Mouse (Mus musculus): ENCODE measurements at regions not wholly inside any gene's neighbourhood (a gene's known extent, or its start where the extent isn't known, plus 50 kb on each side); places are given as distances from the start of the nearest gene placed in this dataset.

DNA sequence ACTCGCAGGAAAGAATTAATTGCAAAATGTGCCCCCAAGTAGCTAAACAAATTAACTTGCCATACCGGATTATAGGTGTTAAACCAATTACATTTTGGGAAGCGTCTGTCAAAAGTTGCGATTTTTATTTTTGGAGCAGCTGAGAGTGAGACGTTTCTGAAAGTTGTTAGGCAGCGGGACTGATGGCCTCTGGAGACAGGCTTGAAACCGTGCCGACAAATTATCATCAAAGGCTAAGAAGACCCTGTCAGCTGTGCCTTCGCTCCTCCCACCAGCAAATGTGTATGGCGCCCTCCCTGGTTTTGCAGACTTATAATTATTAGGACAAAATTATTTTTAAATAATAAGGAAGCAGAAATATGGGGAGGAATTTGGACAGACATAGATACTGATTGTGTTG is 161.5 kb upstream of the Zfp64 start:
- Histone ChIP-seq H3K36me3 (ENCODE audit: control insufficient read depth, insufficient read depth, low read length) (no peaks in the 10 kb centered on the region), H3K4me3 (ENCODE audit: low read length) (no peak overlapping the region), H3K9me3 (ENCODE audit: control insufficient read depth, low read length) (0 out of 2 replicates have a peak, but pooled peaks cover 2% of the 10 kb centered on the region), H3K27ac (ENCODE audit: low read length) (no peak overlapping the region), H3K27me3 (ENCODE audit: control insufficient read depth, insufficient read depth, low read depth, low read length) (no peaks in the 10 kb centered on the region), H3K9ac (ENCODE audit: low read length) (no peak overlapping the region), H3K4me1 (replicated peaks; ENCODE audit: control insufficient read depth, insufficient read depth, low read length) (no peaks in the 10 kb centered on the region), H3K4me2 (ENCODE audit: low read depth, low read length) (no peak overlapping the region)
- no peak for ATAC-seq (ENCODE audit: low read depth)
- 41% methylated on average over 10 of the region's 10 CpGs for WGBS

DNA sequence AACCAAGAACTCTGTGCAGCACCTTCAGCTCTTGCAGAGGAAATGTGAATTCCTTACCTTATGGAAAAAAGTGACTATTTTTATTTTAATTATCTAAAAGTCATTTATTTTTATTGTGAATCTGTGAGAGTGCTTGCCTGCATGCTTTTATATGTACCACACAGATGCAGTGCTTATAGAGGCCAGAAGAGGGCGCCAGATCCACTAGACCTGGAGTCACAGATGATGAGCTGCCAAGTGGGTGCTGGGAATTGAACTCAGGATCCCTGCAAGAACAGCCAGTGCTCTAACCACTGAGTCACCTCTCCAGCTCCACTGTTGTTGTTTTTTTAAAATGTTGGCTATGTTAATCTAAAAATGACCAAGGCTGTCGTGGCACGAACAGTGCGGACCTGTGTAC is 153.7 kb upstream of the Zfp64 start:
- Histone ChIP-seq H3K27me3 (ENCODE audit: control insufficient read depth, insufficient read depth, low read depth, low read length) (no peaks in the 10 kb centered on the region), H3K9ac (ENCODE audit: low read length) (no peak overlapping the region), H3K4me3 (ENCODE audit: low read length) (no peak overlapping the region), H3K27ac (ENCODE audit: low read length) (no peak overlapping the region), H3K9me3 (ENCODE audit: control insufficient read depth, low read length) (0 out of 2 replicates have a peak, but pooled peaks cover 6% of the 10 kb centered on the region), H3K36me3 (ENCODE audit: control insufficient read depth, insufficient read depth, low read length) (no peaks in the 10 kb centered on the region), H3K4me1 (replicated peaks; ENCODE audit: control insufficient read depth, insufficient read depth, low read length) (no peaks in the 10 kb centered on the region), H3K4me2 (ENCODE audit: low read depth, low read length) (no peak overlapping the region)
- WGBS: 77% methylated on average over 4 of the region's 4 CpGs
- no peak for ATAC-seq (ENCODE audit: low read depth)

DNA sequence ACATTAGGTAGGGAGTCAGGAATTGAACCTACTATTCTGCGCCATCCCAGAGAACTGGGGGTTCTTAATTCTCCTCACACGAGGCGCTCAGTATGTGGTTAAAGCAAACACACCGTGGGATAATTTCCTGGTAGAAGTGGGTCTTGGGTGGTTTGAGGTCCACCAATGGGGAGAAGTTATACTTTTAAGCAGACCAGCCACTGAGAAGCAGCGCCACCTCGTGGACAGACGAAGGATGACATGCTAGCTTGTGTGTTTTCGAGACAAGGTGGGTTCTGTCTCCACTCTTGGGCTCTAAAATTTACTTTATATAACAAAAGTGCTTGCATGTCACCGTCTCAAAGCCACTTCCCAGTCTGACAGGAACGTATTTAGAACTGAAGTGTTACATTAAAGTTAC is 152.7 kb upstream of the Zfp64 start:
- no peaks in the 10 kb centered on the region for H3K4me1 ChIP-seq (replicated peaks; ENCODE audit: control insufficient read depth, insufficient read depth, low read length)
- no peaks in the 10 kb centered on the region for H3K27me3 ChIP-seq (ENCODE audit: control insufficient read depth, insufficient read depth, low read depth, low read length)
- H3K9ac ChIP-seq (ENCODE audit: low read length): no peak overlapping the region
- H3K9me3 ChIP-seq (ENCODE audit: control insufficient read depth, low read length): 0 out of 2 replicates have a peak, but pooled peaks cover 6% of the 10 kb centered on the region
- 28% methylated on average over 10 of the region's 10 CpGs for WGBS
- no peak overlapping the region for H3K4me3 ChIP-seq (ENCODE audit: low read length)
- no peak overlapping the region for H3K27ac ChIP-seq (ENCODE audit: low read length)
- no peaks in the 10 kb centered on the region for H3K36me3 ChIP-seq (ENCODE audit: control insufficient read depth, insufficient read depth, low read length)
- H3K4me2 ChIP-seq (ENCODE audit: low read depth, low read length): no peak overlapping the region
- ATAC-seq (ENCODE audit: low read depth): no peak

DNA sequence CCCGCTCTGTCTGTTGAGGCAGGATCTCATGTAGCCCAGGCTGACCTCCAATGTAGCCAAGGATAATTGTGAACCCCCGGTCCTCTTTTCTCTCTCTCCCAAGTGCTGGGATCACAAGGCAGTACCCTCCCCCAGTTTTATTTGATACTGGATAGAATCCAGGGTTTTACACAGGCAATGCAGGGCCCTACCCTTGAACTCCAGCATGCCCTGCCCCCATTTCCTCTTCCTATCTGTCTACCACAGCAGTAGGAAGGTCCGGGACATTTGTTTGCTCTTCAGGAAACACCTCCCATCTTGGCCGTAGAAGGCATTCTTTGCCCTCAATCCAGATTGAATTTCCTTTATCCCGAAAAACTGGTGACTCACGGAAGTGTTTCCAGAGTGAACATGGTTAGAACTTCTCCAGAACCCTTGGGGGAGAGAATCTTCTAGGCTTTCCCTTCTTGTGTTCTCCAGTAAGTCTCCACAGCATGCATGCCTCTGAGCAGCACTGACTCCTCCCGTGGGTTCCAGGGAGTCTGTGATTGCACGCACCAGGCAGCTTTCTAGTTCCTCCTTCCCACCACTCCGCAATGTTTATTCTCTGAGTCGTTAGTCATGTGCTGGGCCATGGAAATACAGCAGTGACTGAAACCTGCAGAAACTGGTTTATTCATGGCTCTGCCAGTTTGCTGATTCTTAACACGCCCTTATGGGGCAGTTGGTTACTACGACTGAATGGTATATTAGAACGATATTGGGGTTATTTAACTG is 146.3 kb upstream of the Zfp64 start:
- 70% methylated on average over 13 of the region's 13 CpGs for WGBS
- H3K36me3 ChIP-seq (ENCODE audit: control insufficient read depth, insufficient read depth, low read length): no peaks in the 10 kb centered on the region
- H3K27ac ChIP-seq (ENCODE audit: low read length): no peak overlapping the region
- no peaks in the 10 kb centered on the region for H3K4me1 ChIP-seq (replicated peaks; ENCODE audit: control insufficient read depth, insufficient read depth, low read length)
- H3K4me2 ChIP-seq (ENCODE audit: low read depth, low read length): no peak overlapping the region
- ATAC-seq (ENCODE audit: low read depth): no peak
- no peaks in the 10 kb centered on the region for H3K27me3 ChIP-seq (ENCODE audit: control insufficient read depth, insufficient read depth, low read depth, low read length)
- H3K4me3 ChIP-seq (ENCODE audit: low read length): no peak overlapping the region
- H3K9ac ChIP-seq (ENCODE audit: low read length): no peak overlapping the region
- H3K9me3 ChIP-seq (ENCODE audit: control insufficient read depth, low read length): no peaks in the 10 kb centered on the region

DNA sequence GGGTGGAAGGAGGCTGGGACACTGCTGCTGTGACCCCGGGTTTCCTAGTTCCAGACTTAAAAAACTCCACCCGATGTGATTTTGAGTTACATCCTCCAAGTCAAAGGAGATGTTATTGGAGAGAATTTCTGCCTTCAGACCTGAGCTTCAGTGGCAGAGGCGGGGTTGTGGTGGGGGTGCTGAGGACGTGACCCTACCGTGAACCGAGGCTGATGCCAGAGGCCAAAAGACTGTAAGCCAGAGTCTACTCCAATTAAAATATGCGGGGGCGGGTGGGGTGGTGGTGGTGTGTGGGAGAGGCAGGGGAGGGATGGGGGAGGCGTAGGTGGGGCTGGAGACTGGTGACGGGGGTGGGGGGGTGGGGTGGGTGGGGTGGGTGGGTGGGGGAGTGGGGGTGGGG is 145.1 kb upstream of the Zfp64 start:
- Histone ChIP-seq H3K9me3 (ENCODE audit: control insufficient read depth, low read length) (no peaks in the 10 kb centered on the region), H3K27me3 (ENCODE audit: control insufficient read depth, insufficient read depth, low read depth, low read length) (no peaks in the 10 kb centered on the region), H3K9ac (ENCODE audit: low read length) (no peak overlapping the region), H3K4me2 (ENCODE audit: low read depth, low read length) (no peak overlapping the region), H3K4me3 (ENCODE audit: low read length) (no peak overlapping the region), H3K36me3 (ENCODE audit: control insufficient read depth, insufficient read depth, low read length) (no peaks in the 10 kb centered on the region), H3K27ac (ENCODE audit: low read length) (no peak overlapping the region), H3K4me1 (replicated peaks; ENCODE audit: control insufficient read depth, insufficient read depth, low read length) (peaks cover 4% of the 10 kb centered on the region; the same call in 1 of the 2 replicates)
- 89% methylated on average over 8 of the region's 10 CpGs for WGBS
- no peak for ATAC-seq (ENCODE audit: low read depth)

DNA sequence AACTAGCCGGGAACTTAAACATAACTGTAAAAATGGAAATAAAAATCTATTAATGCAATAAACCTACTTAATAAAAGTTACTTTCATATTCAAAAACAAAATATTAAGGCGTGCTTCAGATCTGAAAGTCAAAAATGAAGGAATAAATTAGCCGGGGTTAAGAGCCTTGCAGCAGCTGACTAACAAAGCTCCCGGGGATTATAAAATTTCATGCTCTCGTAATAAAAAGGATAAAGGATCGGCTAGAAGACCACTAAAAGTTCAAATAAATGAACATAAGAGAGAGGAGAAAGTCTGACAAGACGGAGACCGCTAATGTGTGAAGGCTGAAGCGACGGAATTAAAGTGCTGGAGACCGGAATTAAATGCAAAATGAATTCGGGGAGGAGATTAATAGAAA is 144.3 kb upstream of the Zfp64 start:
- Histone ChIP-seq H3K4me1 (replicated peaks; ENCODE audit: control insufficient read depth, insufficient read depth, low read length) (peaks cover 4% of the 10 kb centered on the region; the same call in 1 of the 2 replicates), H3K4me2 (ENCODE audit: low read depth, low read length) (no peak overlapping the region), H3K36me3 (ENCODE audit: control insufficient read depth, insufficient read depth, low read length) (no peaks in the 10 kb centered on the region), H3K27me3 (ENCODE audit: control insufficient read depth, insufficient read depth, low read depth, low read length) (no peaks in the 10 kb centered on the region), H3K27ac (ENCODE audit: low read length) (no peak overlapping the region), H3K4me3 (ENCODE audit: low read length) (no peak overlapping the region), H3K9me3 (ENCODE audit: control insufficient read depth, low read length) (no peaks in the 10 kb centered on the region), H3K9ac (ENCODE audit: low read length) (no peak overlapping the region)
- WGBS: 89% methylated on average over 12 of the region's 12 CpGs
- no peak for ATAC-seq (ENCODE audit: low read depth)

DNA sequence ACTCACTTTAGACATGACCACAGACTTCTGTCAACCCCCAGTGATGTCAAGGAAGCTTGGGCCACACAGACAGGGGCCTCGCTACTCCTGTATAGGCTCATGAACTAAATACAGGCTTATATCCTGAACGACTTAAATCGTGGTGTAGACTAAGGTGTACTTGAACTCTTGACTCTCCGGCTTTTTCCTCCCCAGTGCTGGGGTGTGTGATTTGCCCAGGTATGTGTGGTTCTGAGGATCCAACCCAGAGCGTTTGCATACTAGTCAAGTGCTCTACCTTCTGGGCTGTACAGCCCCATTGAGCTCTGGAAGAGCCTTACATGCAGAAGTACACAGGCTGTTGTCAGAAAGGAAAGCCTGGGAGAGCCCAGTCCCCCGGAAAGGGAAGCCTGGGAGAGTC is 143.2 kb upstream of the Zfp64 start:
- Histone ChIP-seq H3K4me1 (replicated peaks; ENCODE audit: control insufficient read depth, insufficient read depth, low read length) (peaks cover 4% of the 10 kb centered on the region; the same call in 1 of the 2 replicates), H3K4me2 (ENCODE audit: low read depth, low read length) (no peak overlapping the region), H3K36me3 (ENCODE audit: control insufficient read depth, insufficient read depth, low read length) (no peaks in the 10 kb centered on the region), H3K27ac (ENCODE audit: low read length) (no peak overlapping the region), H3K9ac (ENCODE audit: low read length) (no peak overlapping the region), H3K27me3 (ENCODE audit: control insufficient read depth, insufficient read depth, low read depth, low read length) (no peaks in the 10 kb centered on the region), H3K9me3 (ENCODE audit: control insufficient read depth, low read length) (no peaks in the 10 kb centered on the region), H3K4me3 (ENCODE audit: low read length) (no peak overlapping the region)
- ATAC-seq (ENCODE audit: low read depth): no peak
- 75% methylated on average over 6 of the region's 6 CpGs for WGBS

DNA sequence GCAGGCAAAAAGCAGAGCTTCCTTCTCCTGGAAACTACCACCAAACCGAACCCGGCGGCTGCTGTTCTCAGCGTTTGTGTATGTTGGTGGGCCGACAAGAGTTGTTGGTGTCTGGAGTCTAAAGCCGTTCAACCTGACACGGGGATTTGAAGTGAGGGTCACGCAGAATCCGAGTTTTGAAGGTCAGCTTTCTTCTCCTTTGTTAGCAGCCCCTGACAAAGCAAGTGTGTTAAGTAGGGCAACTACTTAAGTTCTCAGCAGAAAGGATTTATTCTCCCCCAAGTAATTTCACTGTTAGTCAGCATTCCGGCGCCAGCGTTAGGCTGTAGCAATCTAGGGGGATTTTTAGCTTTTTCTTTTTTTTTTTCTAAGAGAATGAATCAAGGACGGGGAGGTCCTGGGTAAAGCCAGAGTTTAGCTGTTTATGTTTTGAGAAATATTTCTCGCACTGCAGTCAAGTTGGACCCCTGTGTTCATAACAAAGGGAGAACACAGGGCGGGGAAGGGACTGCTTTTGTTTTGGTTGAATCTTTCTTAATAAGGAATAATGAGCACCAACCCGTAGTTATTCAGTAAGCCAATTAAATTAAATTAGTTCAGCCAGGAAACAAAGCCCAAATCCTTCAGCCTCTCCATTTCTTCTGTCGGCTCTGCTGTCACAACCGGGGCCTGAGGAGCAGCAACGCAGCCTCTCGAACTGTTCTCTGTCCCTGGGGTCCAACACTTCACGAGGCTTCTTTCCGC is 138.8 kb upstream of the Zfp64 start:
- 74% methylated on average over 22 of the region's 22 CpGs for WGBS
- Histone ChIP-seq H3K27ac (ENCODE audit: low read length) (no peak overlapping the region), H3K27me3 (ENCODE audit: control insufficient read depth, insufficient read depth, low read depth, low read length) (no peaks in the 10 kb centered on the region), H3K36me3 (ENCODE audit: control insufficient read depth, insufficient read depth, low read length) (no peaks in the 10 kb centered on the region), H3K9ac (ENCODE audit: low read length) (no peak overlapping the region), H3K4me3 (ENCODE audit: low read length) (no peak overlapping the region), H3K4me2 (ENCODE audit: low read depth, low read length) (no peak overlapping the region), H3K9me3 (ENCODE audit: control insufficient read depth, low read length) (peaks cover 4% of the 10 kb centered on the region; the same call in 1 of the 2 replicates), H3K4me1 (replicated peaks; ENCODE audit: control insufficient read depth, insufficient read depth, low read length) (peaks cover 4% of the 10 kb centered on the region; the same call in 1 of the 2 replicates)
- ATAC-seq (ENCODE audit: low read depth): no peak

DNA sequence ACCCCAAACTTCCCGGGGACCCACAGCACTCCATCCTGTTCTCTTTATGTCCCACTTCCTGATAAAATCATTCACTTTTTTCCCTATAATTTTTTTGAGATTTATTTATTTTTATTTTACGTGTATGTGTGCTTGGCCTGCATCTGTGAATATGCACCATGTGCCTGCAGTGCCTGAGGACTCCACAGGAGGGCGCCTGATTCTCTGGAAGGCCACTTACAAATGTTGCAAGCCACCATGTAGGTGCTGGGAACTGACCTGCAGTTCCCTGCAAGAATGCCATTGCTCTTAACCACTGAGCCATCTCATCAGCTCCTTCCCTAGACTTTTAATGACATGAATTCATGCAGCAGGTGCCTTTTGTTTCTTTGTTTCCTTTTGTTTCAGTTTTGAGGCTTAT is 134.9 kb upstream of the Zfp64 start:
- Histone ChIP-seq H3K36me3 (ENCODE audit: control insufficient read depth, insufficient read depth, low read length) (no peaks in the 10 kb centered on the region), H3K27ac (ENCODE audit: low read length) (no peak overlapping the region), H3K27me3 (ENCODE audit: control insufficient read depth, insufficient read depth, low read depth, low read length) (no peaks in the 10 kb centered on the region), H3K9ac (ENCODE audit: low read length) (no peak overlapping the region), H3K4me3 (ENCODE audit: low read length) (no peak overlapping the region), H3K4me2 (ENCODE audit: low read depth, low read length) (no peak overlapping the region), H3K9me3 (ENCODE audit: control insufficient read depth, low read length) (peaks cover 4% of the 10 kb centered on the region; the same call in 1 of the 2 replicates), H3K4me1 (replicated peaks; ENCODE audit: control insufficient read depth, insufficient read depth, low read length) (no peaks in the 10 kb centered on the region)
- 83% methylated on average over 3 of the region's 3 CpGs for WGBS
- ATAC-seq (ENCODE audit: low read depth): no peak
